Mouse (Mus musculus): ENCODE measurements around the gene Il6ra.

GRCm38 (mm10) chr3:89898870-89899510 lies 14.0 kb downstream of the Il6ra start:
- TF ChIP-seq POLR2A (IDR thresholded peaks at IDR 0.05; ENCODE audit: insufficient read length, low read depth) (no peak), MYOG (IDR thresholded peaks at IDR 0.05; ENCODE audit: control insufficient read depth in 1 of 3, insufficient read depth in 1 of 3, insufficient read length in 2 of 3, low read depth in 2 of 3) (no peak), USF1 (IDR thresholded peaks at IDR 0.05; ENCODE audit: low read depth) (no peak), MYOD1 (IDR thresholded peaks at IDR 0.05; ENCODE audit: control insufficient read depth in 1 of 3, insufficient read length in 2 of 3, low read depth in 2 of 3) (no peak), CEBPB (IDR thresholded peaks at IDR 0.05; ENCODE audit: insufficient read depth, poor library complexity, severe bottlenecking) (no peak)
